Mouse (Mus musculus): Measurements from ENCODE around the gene Sptbn4. TPM values are rescaled to one million over a fixed set of nuclear protein-coding genes. Genes with fewer than 3 reads are reported as not detected.
A peak's percentile ranks its signal among the peaks of the same experiment; 100 is the strongest.

Gene Sptbn4
- polyA plus RNA-seq, 1 experiment from 2014 or later = 0.40 TPM

GRCm38 (mm10) chr7:27406481-27406880 is 41.0 kb downstream of the Sptbn4 start:
- Histone ChIP-seq H3K9me3 (ENCODE audit: control insufficient read depth, low read length) (peaks cover 18% of the 10 kb centered on the region), H3K27me3 (replicated peaks; ENCODE audit: control insufficient read depth, insufficient read depth, low read length) (peaks cover 84% of the 10 kb centered on the region), H3K4me2 (ENCODE audit: low read depth, low read length) (no peak overlapping the region), H3K4me3 (ENCODE audit: low read depth, low read length) (no peak overlapping the region), H3K9ac (ENCODE audit: low read depth, low read length) (no peak overlapping the region), H3K36me3 (ENCODE audit: control insufficient read depth, insufficient read depth, low read length) (no peaks in the 10 kb centered on the region), H3K27ac (replicated peaks; ENCODE audit: low read depth, low read length) (no peak overlapping the region), H3K4me1 (ENCODE audit: control insufficient read depth, insufficient read depth, low read length) (peaks cover 4% of the 10 kb centered on the region; the same call in 1 of the 2 replicates)
- DNase-seq (ENCODE audit: low spot score) = no peak
- 84% methylated on average over 7 of the region's 7 CpGs for WGBS
- ATAC-seq (ENCODE audit: low read depth) = no peak

- Histone ChIP-seq H3K36me3 (ENCODE audit: control insufficient read depth, insufficient read depth, low read length) (no peaks in the 10 kb centered on the region), H3K4me2 (ENCODE audit: low read depth, low read length) (peak overlapping the region; percentile 28), H3K4me3 (ENCODE audit: low read depth, low read length) (peak overlapping the region; percentile 23), H3K9me3 (ENCODE audit: control insufficient read depth, low read length) (peaks cover 18% of the 10 kb centered on the region), H3K9ac (ENCODE audit: low read depth, low read length) (no peak overlapping the region), H3K27me3 (replicated peaks; ENCODE audit: control insufficient read depth, insufficient read depth, low read length) (peaks cover 84% of the 10 kb centered on the region), H3K27ac (replicated peaks; ENCODE audit: low read depth, low read length) (no peak overlapping the region), H3K4me1 (ENCODE audit: control insufficient read depth, insufficient read depth, low read length) (peaks cover 4% of the 10 kb centered on the region; the same call in 1 of the 2 replicates)
- WGBS = 8% methylated on average over 53 of the region's 81 CpGs
- no peak for DNase-seq (ENCODE audit: low spot score)
- ATAC-seq (ENCODE audit: low read depth) = no peak
These were observed 43.1 kb downstream of the Sptbn4 start for GRCm38 (mm10) chr7:27404203-27404942.

GRCm38 (mm10) chr7:27402675-27403074 is 44.8 kb downstream of the Sptbn4 start:
- Histone ChIP-seq H3K4me3 (ENCODE audit: low read depth, low read length) (no peak overlapping the region), H3K27ac (replicated peaks; ENCODE audit: low read depth, low read length) (no peak overlapping the region), H3K4me1 (ENCODE audit: control insufficient read depth, insufficient read depth, low read length) (no peaks in the 10 kb centered on the region), H3K36me3 (ENCODE audit: control insufficient read depth, insufficient read depth, low read length) (no peaks in the 10 kb centered on the region), H3K27me3 (replicated peaks; ENCODE audit: control insufficient read depth, insufficient read depth, low read length) (peaks cover 75% of the 10 kb centered on the region), H3K9me3 (ENCODE audit: control insufficient read depth, low read length) (peaks cover 18% of the 10 kb centered on the region), H3K9ac (ENCODE audit: low read depth, low read length) (no peak overlapping the region), H3K4me2 (ENCODE audit: low read depth, low read length) (no peak overlapping the region)
- WGBS = 8% methylated on average over 16 of the region's 16 CpGs
- peak; percentile 60 for DNase-seq (ENCODE audit: low spot score)
- no peak for ATAC-seq (ENCODE audit: low read depth)

GRCm38 (mm10) chr7:27400545-27400944 is 46.9 kb downstream of the Sptbn4 start:
- H3K4me1 ChIP-seq (ENCODE audit: control insufficient read depth, insufficient read depth, low read length) = no peaks in the 10 kb centered on the region; the same call in 1 of the 2 replicates
- WGBS = 80% methylated on average over 7 of the region's 7 CpGs
- DNase-seq (ENCODE audit: low spot score) = no peak
- H3K4me2 ChIP-seq (ENCODE audit: low read depth, low read length) = no peak overlapping the region
- H3K27me3 ChIP-seq (replicated peaks; ENCODE audit: control insufficient read depth, insufficient read depth, low read length) = peaks cover 75% of the 10 kb centered on the region
- peaks cover 8% of the 10 kb centered on the region for H3K9me3 ChIP-seq (ENCODE audit: control insufficient read depth, low read length)
- no peak overlapping the region for H3K4me3 ChIP-seq (ENCODE audit: low read depth, low read length)
- H3K9ac ChIP-seq (ENCODE audit: low read depth, low read length) = no peak overlapping the region
- H3K27ac ChIP-seq (replicated peaks; ENCODE audit: low read depth, low read length) = no peak overlapping the region
- H3K36me3 ChIP-seq (ENCODE audit: control insufficient read depth, insufficient read depth, low read length) = no peaks in the 10 kb centered on the region
- ATAC-seq (ENCODE audit: low read depth) = no peak

GRCm38 (mm10) chr7:27397048-27397949 is 50.2 kb downstream of the Sptbn4 start:
- Histone ChIP-seq H3K4me3 (ENCODE audit: low read depth, low read length) (peak overlapping the region; percentile 53; the same call in 1 of the 2 replicates), H3K9me3 (ENCODE audit: control insufficient read depth, low read length) (no peaks in the 10 kb centered on the region), H3K27ac (replicated peaks; ENCODE audit: low read depth, low read length) (no peak overlapping the region), H3K4me1 (ENCODE audit: control insufficient read depth, insufficient read depth, low read length) (no peaks in the 10 kb centered on the region; the same call in 1 of the 2 replicates), H3K36me3 (ENCODE audit: control insufficient read depth, insufficient read depth, low read length) (no peaks in the 10 kb centered on the region), H3K9ac (ENCODE audit: low read depth, low read length) (no peak overlapping the region), H3K27me3 (replicated peaks; ENCODE audit: control insufficient read depth, insufficient read depth, low read length) (peaks cover 66% of the 10 kb centered on the region), H3K4me2 (ENCODE audit: low read depth, low read length) (peak overlapping the region; percentile 81)
- peak; percentile 81 for ATAC-seq (ENCODE audit: low read depth)
- DNase-seq (ENCODE audit: low spot score) = peak; percentile 86
- 17% methylated on average over 26 of the region's 26 CpGs for WGBS

GRCm38 (mm10) chr7:27396184-27397047 is 51.1 kb downstream of the Sptbn4 start:
- Histone ChIP-seq H3K36me3 (ENCODE audit: control insufficient read depth, insufficient read depth, low read length) (no peaks in the 10 kb centered on the region), H3K4me3 (ENCODE audit: low read depth, low read length) (peak overlapping the region; percentile 53), H3K27ac (replicated peaks; ENCODE audit: low read depth, low read length) (no peak overlapping the region), H3K27me3 (replicated peaks; ENCODE audit: control insufficient read depth, insufficient read depth, low read length) (peaks cover 66% of the 10 kb centered on the region), H3K9ac (ENCODE audit: low read depth, low read length) (peak overlapping the region; percentile 55), H3K4me2 (ENCODE audit: low read depth, low read length) (peak overlapping the region; percentile 81), H3K4me1 (ENCODE audit: control insufficient read depth, insufficient read depth, low read length) (no peaks in the 10 kb centered on the region; the same call in 1 of the 2 replicates), H3K9me3 (ENCODE audit: control insufficient read depth, low read length) (no peaks in the 10 kb centered on the region)
- WGBS = 4% methylated on average over 11 of the region's 68 CpGs
- ATAC-seq (ENCODE audit: low read depth) (no peak; the same call in 1 of the 2 replicates), DNase-seq (ENCODE audit: low spot score) (peak; percentile 46)

- Histone ChIP-seq H3K36me3 (ENCODE audit: control insufficient read depth, insufficient read depth, low read length) (no peaks in the 10 kb centered on the region), H3K4me1 (ENCODE audit: control insufficient read depth, insufficient read depth, low read length) (no peaks in the 10 kb centered on the region; the same call in 1 of the 2 replicates), H3K9me3 (ENCODE audit: control insufficient read depth, low read length) (no peaks in the 10 kb centered on the region), H3K9ac (ENCODE audit: low read depth, low read length) (no peak overlapping the region), H3K4me3 (ENCODE audit: low read depth, low read length) (peak overlapping the region; percentile 53), H3K27ac (replicated peaks; ENCODE audit: low read depth, low read length) (no peak overlapping the region), H3K4me2 (ENCODE audit: low read depth, low read length) (peak overlapping the region; percentile 81), H3K27me3 (replicated peaks; ENCODE audit: control insufficient read depth, insufficient read depth, low read length) (peaks cover 69% of the 10 kb centered on the region)
- DNase-seq (ENCODE audit: low spot score) (no peak), ATAC-seq (ENCODE audit: low read depth) (no peak)
- 2% methylated on average over 21 of the region's 22 CpGs for WGBS
These were observed 51.8 kb downstream of the Sptbn4 start for GRCm38 (mm10) chr7:27395521-27396183.

All from embryonic facial prominence, embryonic 14.5 days (tissue).